Mouse (Mus musculus): ENCODE data around the gene Gna15.

DNA sequence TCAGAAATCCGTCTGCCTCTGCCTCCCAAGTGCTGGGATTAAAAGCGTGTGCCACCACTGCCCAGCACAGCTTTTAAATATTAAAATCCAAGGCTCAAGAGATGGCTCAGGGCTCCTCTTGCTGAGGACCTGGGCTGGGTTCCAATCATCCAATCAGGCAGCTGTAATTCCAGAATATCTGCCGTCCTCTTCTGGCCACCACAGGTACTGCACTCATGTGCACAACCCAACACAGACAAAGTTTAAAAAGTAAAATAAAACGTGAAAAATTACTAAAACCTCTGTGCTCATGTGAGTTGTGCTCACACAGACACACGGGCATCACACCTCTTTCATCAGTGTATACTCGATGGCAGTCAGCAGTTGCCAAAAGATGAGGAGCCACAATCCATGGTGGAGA, 12.7 kb upstream of the Gna15 start:
- TF ChIP-seq CTCF (IDR thresholded peaks at IDR 0.05; ENCODE audit: extremely low read depth, insufficient read depth, insufficient read length, insufficient replicate concordance) (no peak), POLR2A (IDR thresholded peaks at IDR 0.05; ENCODE audit: low read depth, low read length) (no peak)

Measured in spleen, adult 2 months (tissue).